Mouse (Mus musculus) central nervous system, embryonic 18 days (tissue): Measurements from ENCODE around the gene Cyp3a13. TPM values are rescaled to one million over a fixed set of nuclear protein-coding genes. Genes with fewer than 3 reads are reported as not detected.

Source experiments
- polyA plus RNA-seq: library from polyadenylated mRNA; depleted of rRNA; stranded (reverse); fragments of >200 nt; gene quantifications from 2 replicates; pipeline ENCODE4 v1.2.3, GENCODE M21; 2012; rRNA removed

Cyp3a13 gene
- polyA plus RNA-seq, result 0.03 and 0.08 TPM in 2 replicates

GRCm38 (mm10) chr5:137921532-137921931, at the start of gene Cyp3a13:
TSS of gene Cyp3a13 (minus strand) at chr5:137921619.

DNA sequence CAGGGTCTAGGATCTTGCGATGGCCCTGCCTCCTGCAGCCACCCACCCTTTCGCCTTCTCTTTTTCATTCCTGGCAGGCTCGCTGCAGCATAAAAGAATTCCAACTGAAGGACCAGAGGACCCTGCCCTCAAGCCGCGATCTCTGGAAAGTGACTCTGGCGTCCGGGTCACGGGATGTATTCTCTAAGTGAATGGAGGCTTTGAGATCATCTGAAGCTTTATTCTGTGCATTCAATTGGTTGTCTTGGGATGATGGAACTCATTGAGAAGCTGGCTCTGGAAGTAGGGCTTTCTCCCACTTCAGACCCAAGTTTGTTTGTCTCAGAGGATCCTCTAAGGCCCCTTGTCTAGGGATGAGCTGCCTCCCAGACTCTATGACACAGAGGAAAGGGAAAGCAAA, 41.5 kb upstream of the Cyp3a13 start, which contains the start of gene Gjc3:
Gene Gjc3, minus strand, starts transcription at position 154 of the 400 bp plus-strand sequence.

GRCm38 (mm10) chr5:137871644-137872380, 49.6 kb downstream of the Cyp3a13 start, which contains the start of gene Pilrb2:
TSS of gene Pilrb2 (minus strand) at chr5:137871815.

GRCm38 (mm10) chr5:137857960-137858710, 63.3 kb downstream of the Cyp3a13 start, which contains the start of gene Pilrb1:
TSS of gene Pilrb1 (minus strand) at chr5:137858106.

Other genes starting within 250 kb of the Cyp3a13 start
- 21.1 and 22.9 TPM in 2 replicates for gene Agfg2, start 236.9 kb downstream of the Cyp3a13 start, polyA plus RNA-seq
- 180 and 212 TPM in 2 replicates for gene Nyap1, start 180.0 kb downstream of the Cyp3a13 start, polyA plus RNA-seq
- gene Tsc22d4, start 175.9 kb downstream of the Cyp3a13 start, polyA plus RNA-seq, result 68.3 and 79.4 TPM in 2 replicates
- 46.6 and 55.4 TPM in 2 replicates for gene Ppp1r35, start 142.8 kb downstream of the Cyp3a13 start, polyA plus RNA-seq
- 30.1 and 30.3 TPM in 2 replicates for gene Mepce, start 134.0 kb downstream of the Cyp3a13 start, polyA plus RNA-seq
- gene Zcwpw1, start 133.8 kb downstream of the Cyp3a13 start, polyA plus RNA-seq, result 9.8 and 11.7 TPM in 2 replicates
- 0.25 and 0.45 TPM in 2 replicates for gene Pilra, start 85.3 kb downstream of the Cyp3a13 start, polyA plus RNA-seq
- 0.04 TPM in 1 of 2 replicates, not detected in the other for gene Pilrb1, start 63.5 kb downstream of the Cyp3a13 start, polyA plus RNA-seq
- 0.05 TPM in 1 of 2 replicates, not detected in the other for gene Pilrb2, start 49.8 kb downstream of the Cyp3a13 start, polyA plus RNA-seq
- gene Gjc3, start 41.5 kb upstream of the Cyp3a13 start, polyA plus RNA-seq, result 1.1 and 2.6 TPM in 2 replicates
- 0.04 TPM in 1 of 2 replicates, not detected in the other for gene Azgp1, start 59.9 kb upstream of the Cyp3a13 start, polyA plus RNA-seq
- not detected in 2 replicates for gene Smok3a, start 99.6 kb upstream of the Cyp3a13 start, polyA plus RNA-seq
- gene Smok3b, start 99.8 kb upstream of the Cyp3a13 start, polyA plus RNA-seq, result not detected in 2 replicates
- not detected in 2 replicates for gene Smok3c, start 131.6 kb upstream of the Cyp3a13 start, polyA plus RNA-seq
- gene Zkscan1, start 163.5 kb upstream of the Cyp3a13 start, polyA plus RNA-seq, result 16.3 and 16.6 TPM in 2 replicates
- gene Zscan21, start 195.3 kb upstream of the Cyp3a13 start, polyA plus RNA-seq, result 53.8 and 55.9 TPM in 2 replicates
- 7.2 and 7.7 TPM in 2 replicates for gene Zfp113, start 234.1 kb upstream of the Cyp3a13 start, polyA plus RNA-seq
- 145 and 155 TPM in 2 replicates for gene Cops6, start 239.5 kb upstream of the Cyp3a13 start, polyA plus RNA-seq